Mouse (Mus musculus): Measurements from ENCODE around the gene Tmco1. TPM values are rescaled to one million over a fixed set of nuclear protein-coding genes. Genes with fewer than 3 reads are reported as not detected.

Tmco1 gene
- total and polyA plus RNA-seq, 3 experiments, result 110 to 128 TPM; not detected in 1

GRCm38 (mm10) chr1:167368018-167368417, 59.8 kb downstream of the Tmco1 start:
- peaks cover 4% of the 10 kb centered on the region in 2 experiments; a peak in 3 of 4 replicates for H3K36me3 ChIP-seq (ENCODE audit: control insufficient read depth in 1 of 2, insufficient read depth in 2 of 2, low read length in 2 of 2)
- H3K9ac ChIP-seq (ENCODE audit: control insufficient read depth, low read depth, low read length, poor library complexity, severe bottlenecking), result no peak overlapping the region
- peaks cover 0 to 2% of the 10 kb centered on the region in 2 experiments; a peak in 2 of 4 replicates for H3K4me1 ChIP-seq (ENCODE audit: control insufficient read depth in 1 of 2, insufficient read depth in 2 of 2, low read length in 2 of 2)
- DNase-seq (ENCODE audit: low read depth, low spot score), result no peak
- no peak overlapping the region for H3K27ac ChIP-seq (ENCODE audit: control insufficient read depth, low read depth, low read length)
- 0 out of 2 replicates have a peak, but pooled peaks have one; percentile 22 for TF ChIP-seq TCF12 (IDR thresholded peaks at IDR 0.05; ENCODE audit: low read depth, low read length)
- TF ChIP-seq ETS1 (IDR thresholded peaks at IDR 0.05; ENCODE audit: low read depth, low read length), result peak; percentile 73
- no peak for TF ChIP-seq GABPA (IDR thresholded peaks at IDR 0.05; ENCODE audit: low read depth, low read length)
- no peak for TF ChIP-seq ZMIZ1 (IDR thresholded peaks at IDR 0.05; ENCODE audit: low read depth, low read length)
- TF ChIP-seq EP300 (IDR thresholded peaks at IDR 0.05; ENCODE audit: low read depth in 1 of 2, low read length in 2 of 2), result peak; percentile 24 to 33; a peak in 1 of 4 replicates
- peak; percentile 52 for TF ChIP-seq GATA1 (IDR thresholded peaks at IDR 0.05; ENCODE audit: low read depth, low read length)
- no peak for TF ChIP-seq RAD21 (IDR thresholded peaks at IDR 0.05; ENCODE audit: low read depth, low read length)
- no peaks in the 10 kb centered on the region for H3K27me3 ChIP-seq (ENCODE audit: control insufficient read depth in 1 of 2, insufficient read depth in 2 of 2, low read length in 2 of 2)
- no peaks in the 10 kb centered on the region for H3K9me3 ChIP-seq (replicated peaks; ENCODE audit: insufficient read depth, low read length)
- H3K79me2 ChIP-seq (ENCODE audit: control insufficient read depth, insufficient read depth, low read length, poor library complexity), result no peaks in the 10 kb centered on the region
- no peak overlapping the region for H3K4me3 ChIP-seq (ENCODE audit: control insufficient read depth in 1 of 2, insufficient read depth in 1 of 2, low read depth in 2 of 2, low read length in 2 of 2)

GRCm38 (mm10) chr1:167368513-167368912, 60.3 kb downstream of the Tmco1 start:
- Histone ChIP-seq H3K79me2 (ENCODE audit: control insufficient read depth, insufficient read depth, low read length, poor library complexity) (no peaks in the 10 kb centered on the region), H3K4me3 (ENCODE audit: control insufficient read depth in 1 of 2, insufficient read depth in 1 of 2, low read depth in 2 of 2, low read length in 2 of 2) (no peak overlapping the region), H3K9me3 (replicated peaks; ENCODE audit: insufficient read depth, low read length) (no peaks in the 10 kb centered on the region), H3K4me1 (ENCODE audit: control insufficient read depth in 1 of 2, insufficient read depth in 2 of 2, low read length in 2 of 2) (peaks cover 0 to 2% of the 10 kb centered on the region in 2 experiments; a peak in 2 of 4 replicates), H3K27me3 (ENCODE audit: control insufficient read depth in 1 of 2, insufficient read depth in 2 of 2, low read length in 2 of 2) (no peaks in the 10 kb centered on the region), H3K9ac (ENCODE audit: control insufficient read depth, low read depth, low read length, poor library complexity, severe bottlenecking) (no peak overlapping the region), H3K27ac (ENCODE audit: control insufficient read depth, low read depth, low read length) (no peak overlapping the region), H3K36me3 (ENCODE audit: control insufficient read depth in 1 of 2, insufficient read depth in 2 of 2, low read length in 2 of 2) (peaks cover 4% of the 10 kb centered on the region in 2 experiments; a peak in 3 of 4 replicates)
- no peak for TF ChIP-seq ZMIZ1 (IDR thresholded peaks at IDR 0.05; ENCODE audit: low read depth, low read length)
- TF ChIP-seq POLR2AphosphoS5 (IDR thresholded peaks at IDR 0.05; ENCODE audit: borderline replicate concordance, low read depth, low read length), result no peak
- TF ChIP-seq SMC3 (IDR thresholded peaks at IDR 0.05; ENCODE audit: low read depth, low read length), result no peak
- TF ChIP-seq HCFC1 (IDR thresholded peaks at IDR 0.05; ENCODE audit: low read depth, low read length), result no peak
- no peak for DNase-seq (ENCODE audit: low read depth, low spot score)

- no peak overlapping the region for H3K4me3 ChIP-seq (ENCODE audit: control insufficient read depth in 1 of 2, insufficient read depth in 1 of 2, low read depth in 2 of 2, low read length in 2 of 2)
- H3K9me3 ChIP-seq (replicated peaks; ENCODE audit: insufficient read depth, low read length), result no peaks in the 10 kb centered on the region
- peaks cover 0 to 2% of the 10 kb centered on the region in 2 experiments; a peak in 2 of 4 replicates for H3K4me1 ChIP-seq (ENCODE audit: control insufficient read depth in 1 of 2, insufficient read depth in 2 of 2, low read length in 2 of 2)
- H3K27me3 ChIP-seq (ENCODE audit: control insufficient read depth in 1 of 2, insufficient read depth in 2 of 2, low read length in 2 of 2), result no peaks in the 10 kb centered on the region
- no peak overlapping the region for H3K27ac ChIP-seq (ENCODE audit: control insufficient read depth, low read depth, low read length)
- H3K79me2 ChIP-seq (ENCODE audit: control insufficient read depth, insufficient read depth, low read length, poor library complexity), result no peaks in the 10 kb centered on the region
- peaks cover 3 to 4% of the 10 kb centered on the region in 2 experiments; a peak in 3 of 4 replicates for H3K36me3 ChIP-seq (ENCODE audit: control insufficient read depth in 1 of 2, insufficient read depth in 2 of 2, low read length in 2 of 2)
- DNase-seq (ENCODE audit: low read depth, low spot score), result peak; percentile 93
- peak; percentile 82 for TF ChIP-seq RAD21 (IDR thresholded peaks at IDR 0.05; ENCODE audit: low read depth, low read length)
- no peak for TF ChIP-seq MYB (IDR thresholded peaks at IDR 0.05; ENCODE audit: low read depth, low read length)
- TF ChIP-seq SMC3 (IDR thresholded peaks at IDR 0.05; ENCODE audit: low read depth, low read length), result peak; percentile 92
- TF ChIP-seq ETS1 (IDR thresholded peaks at IDR 0.05; ENCODE audit: low read depth, low read length), result no peak
- peak; percentile 29; the same call in 1 of the 2 replicates for TF ChIP-seq SIN3A (IDR thresholded peaks at IDR 0.05; ENCODE audit: low read length)
- no peak for TF ChIP-seq USF2 (IDR thresholded peaks at IDR 0.05; ENCODE audit: borderline replicate concordance in 1 of 2, insufficient read depth in 1 of 2, low read depth in 1 of 2, low read length in 2 of 2)
- TF ChIP-seq NRF1 (IDR thresholded peaks at IDR 0.05; ENCODE audit: insufficient read depth, low read depth, low read length, poor library complexity, severe bottlenecking), result peak; percentile 30; the same call in 1 of the 2 replicates
- TF ChIP-seq ZC3H11A (IDR thresholded peaks at IDR 0.05; ENCODE audit: low read depth, low read length), result peak; percentile 79
- TF ChIP-seq CTCF (IDR thresholded peaks at IDR 0.05 in 2 of 3, conservative IDR thresholded peaks at IDR 0.05 in 1 of 3; ENCODE audit: control insufficient read depth in 1 of 3, insufficient read depth in 1 of 3, low read depth in 2 of 3, low read length in 3 of 3, poor library complexity in 1 of 3, severe bottlenecking in 1 of 3), result peak in 2 of 3 experiments; percentile 87 to 95; a peak in 5 of 6 replicates
- 0 out of 2 replicates have a peak, but pooled peaks have one; percentile 37 for TF ChIP-seq MYC (IDR thresholded peaks at IDR 0.05; ENCODE audit: low read depth, low read length)
- no peak for TF ChIP-seq CHD1 (IDR thresholded peaks at IDR 0.05; ENCODE audit: low read depth, low read length)
- 0 out of 2 replicates have a peak, but pooled peaks have one; percentile 32 for TF ChIP-seq HCFC1 (IDR thresholded peaks at IDR 0.05; ENCODE audit: low read depth, low read length)
- peak; percentile 60; the same call in 1 of the 2 replicates for TF ChIP-seq JUND (IDR thresholded peaks at IDR 0.05; ENCODE audit: low read depth, low read length)
- TF ChIP-seq ZMIZ1 (IDR thresholded peaks at IDR 0.05; ENCODE audit: low read depth, low read length), result no peak
- TF ChIP-seq MAX (IDR thresholded peaks at IDR 0.05; ENCODE audit: low read length), result no peak; the same call in 1 of the 2 replicates
- no peak for TF ChIP-seq GABPA (IDR thresholded peaks at IDR 0.05; ENCODE audit: low read depth, low read length)
- H3K9ac ChIP-seq (ENCODE audit: control insufficient read depth, low read depth, low read length, poor library complexity, severe bottlenecking), result no peak overlapping the region
Observed at GRCm38 (mm10) chr1:167369905-167370304, 61.7 kb downstream of the Tmco1 start.
